Mouse (Mus musculus) effector memory CD4-positive, alpha-beta T cell, adult 5 months (primary cell): ENCODE measurements around the gene Nr2f2. TPM values are rescaled to one million over a fixed set of nuclear protein-coding genes. Genes with fewer than 3 reads are reported as not detected.

Source experiments
- polyA plus RNA-seq: library from polyadenylated mRNA; unstranded; fragments of 100-300 nt; shearing (Covaris generic); gene quantifications from one replicate; pipeline ENCODE4 v1.2.1, GENCODE M21; 2017

Gene Nr2f2
- polyA plus RNA-seq: not detected

GRCm38 (mm10) chr7:70365941-70366807 is at the start of gene Nr2f2:
Gene Nr2f2, minus strand, starts transcription at chr7:70366735.

